Mouse (Mus musculus) naive thymus-derived CD4-positive, alpha-beta T cell, adult 5 months (primary cell): ENCODE measurements around the gene Magea6. TPM values are rescaled to one million over a fixed set of nuclear protein-coding genes. Genes with fewer than 3 reads are reported as not detected.

Source experiments
- polyA plus RNA-seq: library from polyadenylated mRNA; unstranded; fragments of 100-300 nt; shearing (Covaris generic); gene quantifications from one replicate; pipeline ENCODE4 v1.2.1, GENCODE M21; 2017

The Magea6 gene
- polyA plus RNA-seq, result not detected

DNA sequence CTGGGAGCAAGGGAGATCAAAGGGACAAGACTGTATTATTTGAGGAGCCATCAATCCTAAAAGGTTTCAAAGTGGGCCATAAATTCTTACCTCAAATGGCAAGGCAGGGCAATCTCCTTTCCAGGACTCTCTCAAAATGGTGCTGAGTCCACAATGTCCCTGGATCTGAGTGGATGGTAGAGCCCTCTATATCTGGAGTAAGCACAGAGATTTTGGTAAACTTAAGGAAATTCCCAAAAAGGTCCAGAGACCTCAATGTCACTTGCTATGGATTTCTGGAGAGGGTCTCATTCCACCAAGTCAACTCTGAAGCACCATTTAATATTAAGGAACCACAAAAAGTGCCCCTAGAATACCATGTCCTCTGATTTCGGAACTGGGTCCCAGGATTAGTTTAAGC, at the start of gene Magea6:
TSS of gene Magea6 (minus strand) at position 101 of the 400 bp plus-strand sequence.

GRCm38 (mm10) chrX:154949405-154949804, 13.6 kb upstream of the Magea6 start, which contains the start of gene Magea3:
Gene Magea3 (minus strand): TSS chrX:154949505.

DNA sequence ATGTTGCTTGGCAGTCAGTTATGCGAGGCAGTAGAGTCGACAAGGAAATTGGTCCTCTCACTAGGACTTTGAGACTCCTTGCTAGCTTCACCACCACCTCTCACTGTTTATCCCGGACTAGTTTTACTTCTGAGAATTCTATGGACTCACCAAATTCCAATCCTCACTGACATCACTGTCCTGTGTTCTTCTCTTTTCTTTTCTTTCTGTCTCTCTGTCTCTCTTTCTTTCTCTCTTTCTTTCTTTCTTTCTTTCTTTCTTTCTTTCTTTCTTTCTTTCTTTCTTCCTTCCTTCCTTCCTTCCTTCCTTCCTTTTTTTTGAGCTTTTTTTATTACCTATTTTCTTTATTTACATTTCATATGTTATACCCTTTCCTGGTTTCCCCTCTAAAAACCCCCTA, 45.6 kb downstream of the Magea6 start, which contains the start of gene Cldn34b1:
TSS of gene Cldn34b1 (minus strand) at position 101 of the 400 bp plus-strand sequence.

Other genes starting within 250 kb of the Magea6 start
- not detected for gene Cldn34b1, start 45.7 kb downstream of the Magea6 start, polyA plus RNA-seq
- gene Magea3, start 13.5 kb upstream of the Magea6 start, polyA plus RNA-seq, result not detected
- gene Magea8, start 59.9 kb upstream of the Magea6 start, polyA plus RNA-seq, result not detected
- not detected for gene Magea5, start 127.2 kb upstream of the Magea6 start, polyA plus RNA-seq
- gene Magea1, start 153.8 kb upstream of the Magea6 start, polyA plus RNA-seq, result not detected
- not detected for gene Magea2, start 157.7 kb upstream of the Magea6 start, polyA plus RNA-seq
- not detected for gene Cldn34b2, start 192.4 kb upstream of the Magea6 start, polyA plus RNA-seq